Mouse (Mus musculus) limb, embryonic 10.5 days (tissue): ENCODE measurements around the gene Mrpl14. TPM values are rescaled to one million over a fixed set of nuclear protein-coding genes. Genes with fewer than 3 reads are reported as not detected.

Source experiments
- DNase-seq: peaks from one replicate; pipeline ENCODE4 v3.0.0-alpha.2; 2017; ENCODE audit warnings: low spot score
- H3K27ac ChIP-seq: fragments of 300-500 bp; sonication (generic); 2 replicates; pipeline ENCODE4 v1.5.1; 2016; ENCODE audit warnings: mild to moderate bottlenecking
- H3K27me3 ChIP-seq: fragments of 300-500 bp; sonication (generic); 2 replicates; pipeline ENCODE4 v1.6.1; 2016; ENCODE audit warnings: low read depth, mild to moderate bottlenecking; ENCODE audit not compliant: poor library complexity, severe bottlenecking
- H3K36me3 ChIP-seq: fragments of 300-500 bp; sonication (generic); 2 replicates; pipeline ENCODE4 v1.6.1; 2016; ENCODE audit warnings: mild to moderate bottlenecking, moderate library complexity
- H3K4me1 ChIP-seq: fragments of 300-500 bp; sonication (generic); 2 replicates; pipeline ENCODE4 v1.6.1; 2016
- H3K4me3 ChIP-seq: fragments of 300-500 bp; sonication (generic); 2 replicates; pipeline ENCODE4 v1.5.1; 2016; ENCODE audit warnings: mild to moderate bottlenecking, moderate library complexity
- H3K9me3 ChIP-seq: fragments of 300-500 bp; sonication (generic); replicated peaks from 2 replicates; pipeline ENCODE4 v1.6.1; 2016; ENCODE audit warnings: mild to moderate bottlenecking
- WGBS: fragments of 180-500 bp; shearing (Covaris S2); methylation state at CpG from one replicate; pipeline ENCODE4 v1.1.7; 2016; 5-methylcytosine and 5-hydroxymethylcytosine counted together
- polyA plus RNA-seq: library from polyadenylated mRNA; unstranded; fragments of >200 nt; fragmentation: Nextera tagmentation; extraction: Ambion mirVana; gene quantifications from 2 replicates; pipeline ENCODE4 v1.2.1, GENCODE M21; 2016

Mrpl14 gene
- 160 and 167 TPM in 2 replicates for polyA plus RNA-seq

GRCm38 (mm10) chr17:45686093-45686619, at the start of gene Mrpl14:
Mrpl14 (plus strand) TSS chr17:45686322.
- Histone ChIP-seq H3K36me3 (0 out of 2 replicates have a peak, but pooled peaks cover 2% of the 10 kb centered on the region), H3K4me3 (peak within 1 kb of the TSS; percentile 85), H3K9me3 (no peaks in the 10 kb centered on the region), H3K27ac (peak within 1 kb of the TSS; percentile 90), H3K27me3 (no peaks in the 10 kb centered on the region), H3K4me1 (peaks cover 28% of the 10 kb centered on the region)
- 1% methylated on average over 48 of the region's 50 CpGs for WGBS
- DNase-seq: peak; percentile 98

DNA sequence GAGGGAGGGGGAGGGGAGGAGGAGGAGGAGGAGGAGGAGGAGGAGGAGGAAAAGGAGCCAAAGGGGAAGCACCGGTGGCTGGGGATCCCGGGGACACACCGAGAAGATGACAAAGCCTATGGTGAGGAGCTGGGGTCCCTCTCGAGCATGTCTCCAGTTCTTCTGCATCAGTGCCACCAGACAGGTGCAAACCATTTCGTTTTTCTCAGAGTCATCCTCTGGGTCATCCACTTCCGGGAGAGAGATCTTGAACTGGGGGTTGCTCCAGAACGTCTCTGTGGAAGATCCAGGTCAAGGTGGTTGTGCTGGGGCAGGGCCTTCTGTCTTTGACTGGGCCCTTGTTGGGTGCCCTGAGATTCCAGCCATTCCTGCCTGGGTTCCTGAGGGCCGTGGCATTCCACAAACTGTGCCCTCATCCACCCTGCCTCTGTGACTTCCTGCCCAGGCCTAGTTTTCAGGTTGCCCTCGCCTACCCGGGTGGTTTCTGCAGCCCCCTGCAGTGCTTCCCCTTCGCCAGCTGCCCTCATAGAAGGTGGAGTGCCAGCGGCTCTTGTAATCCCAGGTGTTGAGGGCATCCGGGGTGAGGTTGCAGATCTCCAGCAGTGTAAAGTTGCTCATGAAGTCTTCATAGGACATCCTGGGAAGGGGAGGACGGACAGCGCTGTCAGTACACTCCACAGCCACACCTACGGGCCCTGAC, 47.4 kb upstream of the Mrpl14 start:
- Histone ChIP-seq H3K27me3 (no peaks in the 10 kb centered on the region), H3K4me1 (peaks cover 2% of the 10 kb centered on the region; the same call in 1 of the 2 replicates), H3K9me3 (no peaks in the 10 kb centered on the region), H3K27ac (0 out of 2 replicates have a peak overlapping the region, but pooled peaks have one; percentile 28), H3K4me3 (no peak overlapping the region), H3K36me3 (no peaks in the 10 kb centered on the region)
- WGBS: 79% methylated on average over 16 of the region's 16 CpGs
- DNase-seq: no peak

DNA sequence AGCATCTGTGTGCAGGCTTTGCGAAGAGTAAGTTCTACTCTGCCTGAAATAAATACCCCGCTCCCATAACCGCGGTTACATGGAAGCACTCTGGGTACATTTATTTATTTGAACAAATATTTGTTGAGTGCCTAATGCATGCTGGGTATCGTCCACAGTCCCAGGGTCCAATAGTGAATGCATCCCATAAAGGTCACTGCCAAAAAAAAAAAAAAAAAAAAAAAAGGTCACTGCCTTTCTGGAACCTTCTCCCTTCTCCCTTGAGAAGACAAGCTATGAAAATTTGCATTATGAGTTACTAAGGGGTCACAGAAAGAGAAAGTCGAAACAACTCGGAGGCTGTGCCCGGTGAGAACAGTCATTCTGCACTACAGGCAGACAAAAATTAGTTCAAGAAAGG, 44.1 kb upstream of the Mrpl14 start:
- Histone ChIP-seq H3K36me3 (no peaks in the 10 kb centered on the region), H3K4me3 (no peak overlapping the region), H3K27ac (no peak overlapping the region), H3K4me1 (peaks cover 2% of the 10 kb centered on the region; the same call in 1 of the 2 replicates), H3K27me3 (no peaks in the 10 kb centered on the region), H3K9me3 (no peaks in the 10 kb centered on the region)
- WGBS: 91% methylated on average over 8 of the region's 8 CpGs
- DNase-seq: no peak

DNA sequence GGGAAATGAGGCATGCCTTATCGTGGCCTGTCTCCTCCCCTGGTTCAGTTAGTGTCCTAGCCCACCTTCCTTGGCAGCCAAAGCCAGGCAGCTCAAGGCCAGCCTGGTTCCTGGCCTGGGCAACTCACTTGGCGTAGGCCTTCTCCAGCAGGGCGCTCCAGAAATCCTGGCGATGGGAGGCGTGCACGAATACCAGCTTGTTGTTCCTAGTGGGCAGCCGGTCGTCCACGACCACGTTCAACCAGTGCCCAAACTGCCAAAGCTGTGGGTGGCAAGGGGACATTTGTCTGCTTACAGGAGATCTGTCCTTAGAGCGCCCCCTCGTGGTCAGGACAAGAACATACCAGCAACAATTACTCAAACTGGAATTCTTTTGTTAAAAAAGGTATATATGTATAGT, 43.4 kb upstream of the Mrpl14 start:
- Histone ChIP-seq H3K9me3 (no peaks in the 10 kb centered on the region), H3K36me3 (no peaks in the 10 kb centered on the region), H3K27me3 (no peaks in the 10 kb centered on the region), H3K4me3 (no peak overlapping the region), H3K27ac (0 out of 2 replicates have a peak overlapping the region, but pooled peaks have one; percentile 26), H3K4me1 (peaks cover 2% of the 10 kb centered on the region; the same call in 1 of the 2 replicates)
- 22% methylated on average over 12 of the region's 12 CpGs for WGBS
- peak; percentile 86 for DNase-seq

GRCm38 (mm10) chr17:45644185-45644584, 41.9 kb upstream of the Mrpl14 start:
- Histone ChIP-seq H3K27me3 (no peaks in the 10 kb centered on the region), H3K27ac (no peak overlapping the region), H3K4me1 (peaks cover 2% of the 10 kb centered on the region; the same call in 1 of the 2 replicates), H3K36me3 (no peaks in the 10 kb centered on the region), H3K9me3 (no peaks in the 10 kb centered on the region), H3K4me3 (no peak overlapping the region)
- WGBS: 92% methylated on average over 4 of the region's 4 CpGs
- DNase-seq: no peak

DNA sequence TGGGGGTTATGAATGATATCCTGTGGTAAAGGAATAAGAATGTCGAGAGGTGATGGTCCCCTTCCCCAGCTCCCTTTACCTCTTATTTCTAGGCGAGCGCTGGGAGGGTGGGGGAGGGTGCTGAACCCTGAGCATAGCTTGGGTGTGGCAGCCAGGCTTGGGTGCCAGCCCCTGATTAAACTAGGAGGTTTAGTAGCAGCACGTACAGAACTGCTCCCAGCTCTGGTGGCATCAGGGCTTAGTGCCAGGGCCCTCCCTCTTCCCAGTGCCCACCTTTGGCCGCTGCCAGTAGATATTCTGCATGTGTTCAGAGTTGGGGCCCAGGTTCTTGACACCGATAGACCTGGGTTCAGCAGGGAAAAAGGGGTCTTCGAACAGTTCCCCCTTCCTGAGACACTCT, 32.9 kb upstream of the Mrpl14 start:
- Histone ChIP-seq H3K27ac (no peak overlapping the region), H3K36me3 (no peaks in the 10 kb centered on the region), H3K9me3 (no peaks in the 10 kb centered on the region), H3K27me3 (no peaks in the 10 kb centered on the region), H3K4me3 (no peak overlapping the region), H3K4me1 (peaks cover 11% of the 10 kb centered on the region)
- no peak for DNase-seq
- WGBS: 77% methylated on average over 7 of the region's 7 CpGs

GRCm38 (mm10) chr17:45655820-45656219, 30.3 kb upstream of the Mrpl14 start:
- Histone ChIP-seq H3K27ac (no peak overlapping the region), H3K4me3 (no peak overlapping the region), H3K27me3 (no peaks in the 10 kb centered on the region), H3K36me3 (peaks cover 3% of the 10 kb centered on the region), H3K9me3 (no peaks in the 10 kb centered on the region), H3K4me1 (peaks cover 29% of the 10 kb centered on the region)
- DNase-seq: no peak
- 28% methylated on average over 6 of the region's 6 CpGs for whole genome bisulfite sequencing

- Histone ChIP-seq H3K9me3 (no peaks in the 10 kb centered on the region), H3K27me3 (no peaks in the 10 kb centered on the region), H3K36me3 (peaks cover 28% of the 10 kb centered on the region), H3K4me3 (no peak within 1 kb of the TSS), H3K27ac (0 out of 2 replicates have a peak within 1 kb of the TSS, but pooled peaks have one; percentile 32), H3K4me1 (peaks cover 24% of the 10 kb centered on the region)
- no peak for DNase-seq
- WGBS: 83% methylated on average over 4 of the region's 4 CpGs
These were observed 26.9 kb upstream of the Mrpl14 start, which contains the start of gene Capn11 for GRCm38 (mm10) chr17:45659225-45659624. Capn11 (minus strand) TSS chr17:45659325.

DNA sequence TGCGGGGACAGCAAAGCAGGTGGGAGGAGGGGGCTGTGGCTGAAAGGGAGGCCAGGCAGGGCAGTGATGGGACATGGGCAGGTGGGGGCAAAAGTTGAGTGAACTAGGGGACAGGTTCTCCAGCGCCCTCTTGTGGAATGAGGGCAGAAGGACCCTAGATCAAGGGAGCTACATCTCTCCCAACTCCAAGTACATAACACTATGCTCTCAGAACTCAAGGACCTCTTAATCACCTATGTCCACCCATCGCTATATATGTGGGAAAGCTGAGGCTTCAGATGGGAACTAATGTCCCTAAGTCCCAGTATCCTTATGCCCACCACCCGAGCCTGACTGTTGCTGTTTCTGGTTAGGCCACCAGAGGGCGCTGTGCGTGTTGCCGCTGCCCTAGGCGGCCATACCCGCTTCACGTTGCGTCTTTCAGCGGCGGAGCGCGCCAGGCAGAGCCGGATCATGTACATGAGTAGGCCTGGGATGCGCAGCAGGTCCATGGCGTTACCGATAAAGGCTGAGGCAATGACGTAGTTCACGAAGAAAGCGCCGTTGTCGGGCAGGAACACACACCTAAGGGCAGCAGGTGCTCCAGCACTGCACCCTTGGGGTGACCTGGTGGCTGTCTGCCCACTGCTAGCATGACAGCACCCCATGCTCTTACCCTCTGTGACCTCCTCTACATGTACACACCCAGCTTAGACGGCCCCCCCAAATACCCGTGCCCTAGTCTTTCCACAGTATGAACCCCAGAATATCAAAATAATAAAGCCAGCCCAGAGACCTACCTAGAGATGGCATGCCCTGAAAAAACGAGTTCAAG, 22.8 kb upstream of the Mrpl14 start:
- H3K4me3 ChIP-seq: peak overlapping the region; percentile 20; the same call in 1 of the 2 replicates
- 29% methylated on average over 27 of the region's 27 CpGs for WGBS
- H3K9me3 ChIP-seq: no peaks in the 10 kb centered on the region
- H3K4me1 ChIP-seq: peaks cover 23% of the 10 kb centered on the region
- DNase-seq: peak; percentile 89
- H3K36me3 ChIP-seq: peaks cover 69% of the 10 kb centered on the region
- H3K27ac ChIP-seq: no peak overlapping the region
- H3K27me3 ChIP-seq: no peaks in the 10 kb centered on the region

- Histone ChIP-seq H3K36me3 (peaks cover 82% of the 10 kb centered on the region), H3K27ac (no peak overlapping the region)
- 92% methylated on average over 13 of the region's 13 CpGs for WGBS
These were observed 21.5 kb upstream of the Mrpl14 start for GRCm38 (mm10) chr17:45664608-45665007.

GRCm38 (mm10) chr17:45666091-45666490, 20.0 kb upstream of the Mrpl14 start:
- WGBS: 79% methylated on average over 11 of the region's 11 CpGs
- peaks cover 91% of the 10 kb centered on the region for H3K36me3 ChIP-seq

More at GRCm38 (mm10) chr17:45664608-45665007, 21.5 kb upstream of the Mrpl14 start:
- DNase-seq: no peak
- Histone ChIP-seq H3K27me3 (no peaks in the 10 kb centered on the region), H3K4me3 (no peak overlapping the region), H3K9me3 (no peaks in the 10 kb centered on the region), H3K4me1 (peaks cover 12% of the 10 kb centered on the region)

DNA sequence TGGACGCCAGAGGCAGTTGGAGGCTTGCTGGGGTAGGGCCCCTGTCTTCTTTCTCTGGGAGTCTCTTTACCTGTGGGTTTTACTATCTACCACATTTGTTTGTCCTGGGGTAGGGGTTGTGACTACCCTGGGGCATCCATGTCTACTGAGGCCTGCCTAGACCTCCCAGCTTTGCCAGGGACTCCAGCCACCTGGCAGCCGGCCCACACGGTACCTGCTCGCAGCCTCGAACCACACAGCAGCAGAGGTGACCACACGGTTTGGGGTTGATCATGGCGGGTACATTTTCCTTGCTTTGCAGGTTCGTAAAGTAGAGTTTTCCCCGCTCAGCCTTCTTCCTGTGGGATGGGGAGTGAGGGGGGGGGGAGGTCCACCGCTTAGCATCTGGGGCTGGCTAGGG, 18.6 kb upstream of the Mrpl14 start:
- Histone ChIP-seq H3K27me3 (no peaks in the 10 kb centered on the region), H3K36me3 (peaks cover 91% of the 10 kb centered on the region), H3K9me3 (no peaks in the 10 kb centered on the region), H3K4me3 (no peak overlapping the region), H3K4me1 (peaks cover 3% of the 10 kb centered on the region; the same call in 1 of the 2 replicates), H3K27ac (no peak overlapping the region)
- DNase-seq: no peak
- WGBS: 92% methylated on average over 10 of the region's 10 CpGs

More at GRCm38 (mm10) chr17:45666091-45666490, 20.0 kb upstream of the Mrpl14 start:
- DNase-seq: no peak
- no peak overlapping the region for H3K4me3 ChIP-seq
- H3K4me1 ChIP-seq: peaks cover 4% of the 10 kb centered on the region; the same call in 1 of the 2 replicates
- no peaks in the 10 kb centered on the region for H3K9me3 ChIP-seq
- H3K27ac ChIP-seq: no peak overlapping the region
- H3K27me3 ChIP-seq: no peaks in the 10 kb centered on the region
